Mouse (Mus musculus) thymus, adult 18-20 months (tissue): Measurements from ENCODE around the gene Vtcn1.

Source experiments
- DNase-seq, 2 experiments: peaks; one replicate each; pipeline ENCODE4 v3.0.0; 2022; ENCODE audit warnings: mixed read lengths in 2 of 2

Vtcn1 gene

DNA sequence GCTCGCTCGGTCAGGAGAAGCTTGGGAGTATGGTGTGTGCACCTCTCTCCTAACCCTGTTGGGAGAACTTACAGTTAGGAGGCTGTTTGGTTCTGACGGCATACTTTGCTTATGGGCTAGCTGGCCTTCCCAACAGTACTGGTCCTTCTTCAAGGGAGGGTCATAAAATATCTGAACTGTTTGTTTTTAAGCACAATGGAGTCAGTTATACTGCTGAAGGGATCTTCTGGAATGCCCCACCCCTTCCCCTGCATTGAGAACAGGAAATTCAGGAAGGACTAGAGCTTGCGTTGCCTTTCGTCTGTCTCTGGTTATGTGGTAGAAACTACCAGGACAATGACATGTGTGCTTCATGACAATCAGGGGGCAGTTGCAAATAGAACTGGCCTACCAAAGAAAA is 31.9 kb downstream of the Vtcn1 start:
- no peak for DNase-seq

DNA sequence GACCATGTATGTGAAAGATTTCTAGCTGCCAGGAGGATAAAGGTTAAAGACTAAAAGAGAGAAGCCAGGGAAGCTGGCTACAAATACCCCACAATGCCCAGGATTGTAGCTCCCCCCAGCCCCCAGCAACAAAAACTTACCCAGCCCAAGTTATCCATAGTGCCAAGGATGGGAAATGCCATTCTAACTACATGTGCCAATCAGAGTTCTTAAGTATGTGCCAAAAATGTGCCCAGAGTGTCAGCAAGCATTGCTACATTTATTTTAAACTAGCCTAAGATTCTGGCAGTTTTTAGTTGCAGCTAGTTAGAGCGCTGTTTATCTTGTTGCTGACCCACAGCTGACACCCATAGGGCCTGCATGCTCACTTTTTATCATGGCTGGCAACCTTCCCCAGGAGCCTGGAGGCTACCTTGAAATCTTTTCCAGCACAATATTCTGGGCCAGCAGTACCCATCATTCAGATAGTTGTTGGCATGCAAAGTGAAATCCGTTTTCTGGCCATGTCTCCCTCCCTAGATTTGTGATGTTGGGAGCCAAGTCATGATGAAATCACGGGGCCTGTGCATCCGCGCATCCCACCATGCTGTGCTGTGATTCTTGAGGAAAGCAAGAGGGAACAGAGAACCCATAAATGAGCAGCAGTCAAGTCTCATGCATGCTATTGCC is 33.2 kb downstream of the Vtcn1 start:
- no peak for DNase-seq

DNA sequence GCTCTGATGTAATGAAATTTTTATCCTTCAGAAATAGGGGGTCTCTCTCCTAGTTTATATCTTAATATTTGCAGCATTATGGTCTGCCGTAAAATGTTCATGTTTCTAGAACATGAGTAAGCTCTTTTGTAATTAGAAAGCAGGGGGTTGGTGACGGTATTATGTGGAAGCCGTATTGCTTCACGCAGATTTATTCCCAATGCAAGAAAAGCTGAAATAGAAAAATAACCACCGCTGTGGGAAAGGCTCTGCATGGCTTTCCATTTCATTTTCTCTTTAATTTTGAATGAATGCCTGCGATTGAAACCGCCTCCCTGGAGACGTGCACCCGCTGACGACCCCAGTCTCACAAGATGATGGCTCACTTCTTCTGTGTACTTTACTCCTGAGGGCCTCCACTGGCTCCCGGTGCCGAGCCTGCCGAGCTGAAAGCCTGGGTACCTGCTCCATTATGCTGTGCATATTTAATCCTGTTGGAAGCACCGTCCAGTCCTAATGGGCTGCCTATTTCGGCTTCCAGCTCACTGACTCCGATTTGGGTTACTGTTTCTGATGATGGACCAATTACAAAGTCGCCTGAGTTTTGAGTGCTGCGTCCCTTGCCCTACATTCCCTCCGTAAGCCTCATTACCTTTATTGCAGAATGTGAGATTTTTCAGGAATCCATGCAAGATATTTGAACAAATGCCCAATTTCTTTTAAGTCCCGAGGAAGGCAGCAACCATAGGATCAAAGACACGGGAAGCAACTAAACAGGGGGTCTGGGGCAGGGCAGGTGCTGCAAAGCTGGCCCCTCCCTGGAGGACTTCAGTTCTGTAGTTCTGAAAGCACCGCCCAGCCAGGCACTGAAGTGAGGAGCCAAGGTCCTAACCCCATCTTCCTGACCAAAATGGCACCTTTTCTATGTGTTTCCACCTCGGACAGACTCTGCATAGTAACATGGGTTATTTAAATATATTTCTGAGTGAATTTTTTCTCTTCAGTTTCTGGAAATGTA is 36.3 kb downstream of the Vtcn1 start:
- DNase-seq: no peak

DNA sequence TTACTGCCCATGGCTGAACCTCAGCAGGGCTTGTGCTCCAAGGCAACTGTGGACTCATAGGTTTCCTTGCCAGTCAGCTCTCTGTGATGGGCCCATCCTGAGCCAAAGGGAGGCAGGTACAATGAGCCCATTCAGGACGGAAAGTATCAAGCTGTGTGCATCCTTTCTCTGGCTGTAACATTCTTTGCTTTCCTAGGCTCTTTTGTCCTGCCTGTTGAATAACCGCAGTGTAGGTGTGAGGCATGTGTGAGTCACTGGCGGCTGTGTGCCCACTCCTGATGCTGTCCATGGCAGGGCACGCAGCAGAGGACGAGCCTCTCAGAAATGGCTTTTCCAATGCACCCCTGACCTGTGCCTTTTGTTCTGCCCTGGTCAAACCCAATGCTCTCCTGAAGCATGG is 41.7 kb downstream of the Vtcn1 start:
- no peak for DNase-seq

DNA sequence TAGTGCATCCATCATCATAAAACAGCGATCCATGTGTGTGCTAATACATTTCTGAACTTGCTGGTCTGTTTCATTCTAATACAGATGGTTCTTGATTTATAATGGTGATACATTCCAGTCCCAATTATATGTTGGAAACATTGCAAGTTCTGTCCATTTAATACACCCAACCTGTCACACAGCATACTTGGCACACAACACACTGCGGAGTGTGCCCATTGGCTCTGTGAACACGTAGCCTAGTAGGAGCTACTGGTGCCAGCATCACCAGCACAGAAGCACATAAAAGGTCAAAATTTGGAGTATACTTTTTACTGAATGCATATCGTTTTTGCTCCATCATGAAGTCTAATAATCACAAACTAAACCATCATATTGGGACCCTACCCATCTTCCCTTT is 51.8 kb downstream of the Vtcn1 start:
- DNase-seq: no peak

DNA sequence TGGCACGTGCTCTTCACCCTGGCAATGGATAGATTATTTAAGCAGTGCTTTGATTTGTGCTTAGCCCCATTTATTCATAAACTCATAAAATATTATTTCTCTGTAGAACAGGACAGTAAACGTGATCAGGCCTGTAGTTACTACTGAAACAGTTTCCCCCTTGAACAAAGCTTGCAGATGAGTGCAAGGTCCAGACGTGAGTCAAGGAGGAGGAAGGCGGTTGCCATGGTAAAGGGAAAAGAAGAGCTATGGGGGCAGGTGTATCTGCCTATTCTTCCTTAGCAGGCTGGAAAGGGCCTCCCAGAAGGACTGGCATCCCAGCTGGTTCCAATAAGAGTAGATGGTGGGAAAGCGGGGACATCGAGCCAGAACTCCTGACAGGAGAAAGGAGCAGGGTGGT is 56.1 kb downstream of the Vtcn1 start:
- no peak for DNase-seq

DNA sequence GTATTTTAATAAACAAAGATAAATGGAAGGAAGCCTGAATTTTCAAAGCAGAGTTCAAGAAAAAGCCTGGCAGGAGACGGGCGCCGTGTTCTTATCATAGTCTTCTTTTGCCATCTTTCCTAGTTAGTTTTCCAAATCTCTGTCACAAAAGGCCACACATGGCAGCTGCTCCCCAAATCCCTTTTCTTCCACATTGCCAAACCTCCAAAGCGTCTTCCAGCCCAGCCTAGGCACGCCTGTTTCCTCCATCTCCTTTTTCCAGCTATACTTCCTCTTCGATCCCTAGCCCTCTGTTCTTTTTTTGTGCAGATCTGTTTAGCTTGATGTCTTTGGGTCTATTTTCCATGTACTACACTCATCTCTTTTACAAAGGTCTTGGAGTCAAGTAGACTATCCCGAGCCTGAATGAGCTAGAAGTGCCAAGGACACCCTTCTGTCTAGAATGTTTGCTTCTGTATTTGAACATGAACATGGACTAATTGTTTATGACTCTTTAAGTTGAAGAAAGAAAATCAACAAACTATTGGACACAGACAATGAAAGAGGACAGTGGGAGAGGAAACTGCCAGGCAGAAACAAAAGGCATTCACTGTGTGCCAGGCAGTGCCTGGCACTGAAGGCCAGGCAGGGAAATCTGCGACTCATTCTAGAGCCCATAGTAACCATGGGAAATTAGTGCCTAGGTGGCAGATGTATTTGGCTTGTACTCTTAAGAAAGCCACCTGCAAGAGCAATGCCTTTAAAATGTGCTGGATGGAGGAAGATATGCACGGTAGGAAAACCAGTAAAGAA is 56.8 kb downstream of the Vtcn1 start:
- no peak for DNase-seq

DNA sequence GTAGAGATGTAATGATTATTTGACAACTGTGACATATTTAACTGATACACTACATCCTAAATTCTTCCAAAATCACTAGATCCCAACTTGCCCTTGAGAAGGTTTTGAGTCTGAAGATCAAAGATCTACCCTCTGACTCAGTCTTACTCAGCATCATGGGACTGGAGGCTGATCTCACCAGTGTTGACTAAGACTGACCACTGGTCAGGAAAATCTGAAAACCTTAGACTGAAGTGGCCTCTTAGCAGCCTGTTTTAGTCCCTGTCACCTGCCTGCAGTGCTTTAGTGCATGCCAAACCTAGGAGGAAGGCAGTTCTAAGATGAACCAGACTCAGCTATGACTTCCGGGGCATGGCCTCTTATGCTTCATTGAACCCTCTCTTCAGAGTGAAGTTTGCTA is 64.0 kb downstream of the Vtcn1 start:
- DNase-seq: no peak

DNA sequence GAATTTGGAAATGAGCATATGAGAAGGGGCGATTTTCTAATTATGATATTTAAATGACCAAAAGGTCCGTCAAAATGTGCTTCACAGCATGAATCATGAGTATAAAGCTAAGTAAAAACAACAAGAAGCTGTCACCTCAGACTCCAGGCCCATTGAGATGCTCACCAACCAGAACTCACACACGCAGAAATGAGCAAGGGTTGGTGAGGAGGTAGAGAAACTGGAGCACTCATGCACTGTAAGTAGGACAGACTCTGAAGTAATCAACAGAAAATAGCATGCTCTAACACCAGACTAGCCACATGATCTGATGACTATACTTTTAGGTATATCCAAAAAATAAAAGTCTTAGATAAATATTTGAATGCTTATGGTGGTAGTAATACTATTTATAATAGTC is 65.1 kb downstream of the Vtcn1 start:
- no peak for DNase-seq

DNA sequence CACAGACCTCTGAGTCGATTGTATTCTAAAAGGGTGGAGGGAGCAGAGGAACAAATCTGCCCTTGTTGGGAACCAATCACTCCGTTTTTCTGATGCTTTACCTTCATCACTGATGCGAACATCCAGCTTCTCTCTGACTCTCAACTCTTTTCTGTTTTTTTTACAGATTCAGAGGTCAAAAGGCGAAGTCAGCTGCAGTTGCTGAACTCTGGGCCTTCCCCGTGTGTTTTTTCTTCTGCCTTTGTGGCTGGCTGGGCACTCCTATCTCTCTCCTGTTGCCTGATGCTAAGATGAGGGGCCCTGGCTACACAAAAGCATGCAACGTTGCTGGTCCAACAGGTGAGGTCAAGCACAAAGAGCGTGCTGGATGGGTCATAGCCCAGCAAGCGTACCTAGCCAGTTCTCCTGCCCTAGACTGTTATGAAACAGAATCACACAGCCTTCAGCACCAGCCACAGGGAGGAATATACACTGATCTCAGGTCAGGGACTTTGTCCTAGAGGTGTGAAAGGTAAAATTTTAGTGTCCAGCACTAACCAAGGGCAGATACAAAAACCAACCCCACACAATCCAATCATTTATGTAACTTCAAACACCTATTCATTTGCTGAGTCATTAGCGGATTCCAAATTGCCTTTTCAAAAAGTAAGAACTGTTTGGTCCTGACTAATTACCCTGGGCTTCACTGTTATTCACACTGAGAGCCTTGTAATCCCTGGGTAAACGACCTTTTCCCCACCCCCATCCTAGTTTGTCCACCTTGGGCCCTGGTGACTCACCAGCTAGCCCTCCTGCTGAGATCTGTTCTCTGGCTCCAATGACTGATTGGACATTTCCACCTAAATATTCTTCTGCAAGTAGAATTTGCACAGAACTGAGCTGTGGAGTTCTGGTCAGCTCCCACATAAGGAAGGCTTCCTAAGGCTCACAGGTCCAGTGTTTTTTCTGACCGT is 67.4 kb downstream of the Vtcn1 start:
- DNase-seq: no peak

DNA sequence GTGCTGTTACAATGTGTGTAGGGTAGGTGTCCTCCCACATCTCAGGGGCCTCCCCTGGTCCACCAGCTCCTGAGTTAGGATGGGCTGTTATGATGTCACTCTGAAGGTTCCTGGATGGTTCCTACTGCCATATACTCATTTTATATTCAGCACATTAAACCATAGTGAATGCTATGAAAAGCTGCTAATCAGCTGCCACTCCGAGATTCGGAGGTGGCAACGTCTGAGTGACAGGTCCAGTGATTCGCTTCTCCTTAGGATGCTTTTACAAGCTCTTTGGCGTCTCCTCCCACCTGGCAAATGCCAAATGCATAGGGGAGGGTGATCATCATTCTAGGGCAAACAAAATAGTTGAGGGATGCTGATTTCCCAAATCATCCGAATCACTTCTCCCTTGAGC is 70.2 kb downstream of the Vtcn1 start:
- DNase-seq: no peak

DNA sequence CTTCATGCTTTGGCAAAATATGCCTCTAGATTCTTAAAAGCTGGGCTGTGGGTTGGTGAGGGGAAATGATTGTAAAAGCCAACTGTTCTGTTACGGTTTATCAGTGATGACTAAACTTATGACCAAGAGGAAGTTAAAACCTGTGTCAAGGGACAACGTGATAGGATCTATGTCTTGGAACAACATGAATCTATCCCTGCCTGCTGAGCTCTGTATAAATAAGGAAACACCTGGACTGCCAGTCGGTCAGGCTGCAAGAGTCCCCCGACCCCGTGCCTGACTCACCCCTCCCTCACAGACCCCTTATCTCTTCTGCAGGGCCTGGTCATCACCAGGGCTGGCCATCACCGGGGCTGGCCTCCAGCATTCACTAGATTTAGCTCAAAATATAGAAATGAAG is 80.9 kb downstream of the Vtcn1 start:
- DNase-seq: no peak

DNA sequence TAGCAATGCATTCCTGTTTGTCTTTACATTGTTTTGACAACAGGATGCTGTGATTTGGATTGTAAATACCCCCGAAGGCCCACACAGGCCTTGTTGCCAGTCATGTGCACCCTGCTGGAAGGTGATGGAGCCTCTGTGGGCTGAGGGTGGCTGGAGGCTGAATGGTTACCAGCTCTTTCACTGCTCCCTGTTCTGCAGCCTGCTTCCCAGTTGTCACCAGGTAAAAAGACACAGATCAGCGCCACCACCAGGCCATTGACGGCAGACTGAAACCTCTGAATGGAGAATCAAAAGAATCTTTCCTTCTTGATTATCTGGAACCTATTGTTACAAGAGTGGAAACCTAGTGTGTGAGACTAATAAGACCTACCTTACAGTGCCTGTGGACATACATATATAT is 81.7 kb downstream of the Vtcn1 start:
- DNase-seq: no peak

DNA sequence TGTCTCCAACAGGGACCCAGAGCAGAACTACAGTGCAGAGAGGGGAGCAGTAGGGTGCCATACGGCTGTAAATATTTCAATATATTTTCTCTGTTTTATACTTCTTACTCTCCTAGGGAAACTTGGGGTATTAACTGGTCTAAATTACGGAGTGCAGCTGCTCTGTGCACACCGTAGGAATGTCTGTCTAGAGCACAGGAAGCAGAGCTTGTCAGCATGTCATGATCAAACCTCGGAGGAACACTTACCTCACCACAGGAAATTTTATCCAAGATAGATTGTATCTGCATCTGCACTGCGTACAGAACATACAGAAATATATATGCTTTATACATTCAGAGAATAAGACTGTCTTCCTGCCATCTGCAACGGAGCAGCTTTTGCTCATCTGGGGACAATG is 83.3 kb downstream of the Vtcn1 start:
- no peak for DNase-seq

DNA sequence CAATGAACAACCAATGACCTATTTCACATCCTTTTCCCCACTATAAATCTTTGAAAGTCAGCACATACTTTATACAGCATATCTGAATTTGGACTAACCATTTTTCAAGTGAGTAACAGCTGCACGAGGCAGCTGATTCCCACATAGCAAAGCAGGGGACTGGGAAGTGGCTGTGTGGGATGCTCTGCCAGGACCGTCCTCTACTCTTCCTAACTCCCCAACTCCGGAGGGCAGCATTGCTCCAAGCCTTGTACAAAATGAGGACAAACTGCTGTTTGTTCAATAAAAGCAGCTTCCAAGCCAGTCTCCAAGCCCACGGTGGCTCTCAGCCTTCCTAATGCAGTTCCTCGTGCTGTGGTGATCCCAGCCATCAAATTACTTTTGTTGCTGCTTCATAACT is 85.4 kb downstream of the Vtcn1 start:
- no peak for DNase-seq

DNA sequence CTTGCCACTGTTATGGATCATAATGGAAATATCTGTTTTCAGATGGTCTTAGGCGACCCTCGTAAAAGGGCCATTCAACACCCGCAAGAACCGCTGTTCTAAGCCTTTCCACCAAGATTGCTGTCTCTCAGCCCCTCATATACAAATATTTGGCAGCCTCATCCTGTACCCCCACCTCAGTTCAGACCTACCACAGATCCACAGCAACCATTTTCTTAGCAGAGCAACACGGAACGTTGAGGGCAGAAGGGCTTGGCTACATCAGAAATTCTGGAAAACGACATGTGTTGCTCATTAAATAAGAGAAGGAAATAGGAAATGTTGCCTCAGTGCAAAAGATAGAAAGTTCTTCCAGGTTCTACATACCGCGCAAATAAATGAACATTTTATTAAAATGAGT is 85.8 kb downstream of the Vtcn1 start:
- DNase-seq: no peak

DNA sequence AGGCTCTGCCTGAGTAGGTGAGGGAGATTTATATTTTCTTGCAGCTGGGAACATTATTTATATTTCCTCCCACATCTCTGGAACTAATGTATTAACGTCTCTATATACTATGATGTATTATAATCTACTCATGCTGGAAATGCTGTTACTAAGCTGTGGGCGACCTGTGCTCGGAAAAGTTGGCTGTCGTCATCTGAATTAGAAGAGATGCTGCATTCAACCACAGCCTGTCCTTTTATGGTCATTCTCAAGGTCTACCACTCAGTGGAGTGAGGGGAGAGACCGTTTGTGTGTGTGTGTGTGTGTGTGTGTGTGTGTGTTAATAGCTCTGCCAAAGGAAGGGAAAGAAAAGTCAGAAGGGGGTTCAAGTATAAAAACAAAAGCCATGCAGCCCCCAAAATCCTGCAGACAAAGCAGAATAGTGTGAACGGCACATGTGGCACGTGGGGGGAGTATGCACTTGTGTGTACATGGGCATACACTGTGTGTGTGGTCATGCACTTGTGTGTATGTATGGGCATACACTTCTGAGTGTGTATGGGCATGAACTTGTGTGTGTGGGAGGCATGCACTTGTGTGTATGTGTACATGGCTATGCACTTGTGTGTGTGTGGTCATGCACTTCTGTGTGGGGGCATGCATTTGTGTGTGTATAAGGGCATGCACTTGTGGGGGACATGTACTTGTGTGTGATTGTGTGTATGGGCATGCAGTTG is 86.4 kb downstream of the Vtcn1 start:
- DNase-seq: no peak

DNA sequence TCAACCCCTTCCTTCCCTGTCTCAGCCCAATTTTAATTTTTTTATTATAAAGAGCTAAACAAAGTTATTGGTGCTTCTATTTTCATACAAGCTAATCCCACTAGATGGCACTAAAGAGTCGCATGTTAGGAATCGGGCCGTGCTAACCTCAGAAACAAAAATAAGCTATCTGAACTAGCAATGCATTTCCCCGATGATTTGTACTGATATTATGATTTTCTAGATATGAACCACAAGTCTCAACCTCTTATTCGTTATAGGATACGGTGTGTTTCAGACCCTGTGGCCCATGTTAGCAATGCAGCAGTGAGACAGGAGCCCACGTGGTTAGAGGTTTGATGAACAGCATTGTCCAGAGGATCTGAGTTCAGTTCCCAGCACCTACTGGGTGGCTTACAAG is 91.6 kb downstream of the Vtcn1 start:
- DNase-seq: no peak

DNA sequence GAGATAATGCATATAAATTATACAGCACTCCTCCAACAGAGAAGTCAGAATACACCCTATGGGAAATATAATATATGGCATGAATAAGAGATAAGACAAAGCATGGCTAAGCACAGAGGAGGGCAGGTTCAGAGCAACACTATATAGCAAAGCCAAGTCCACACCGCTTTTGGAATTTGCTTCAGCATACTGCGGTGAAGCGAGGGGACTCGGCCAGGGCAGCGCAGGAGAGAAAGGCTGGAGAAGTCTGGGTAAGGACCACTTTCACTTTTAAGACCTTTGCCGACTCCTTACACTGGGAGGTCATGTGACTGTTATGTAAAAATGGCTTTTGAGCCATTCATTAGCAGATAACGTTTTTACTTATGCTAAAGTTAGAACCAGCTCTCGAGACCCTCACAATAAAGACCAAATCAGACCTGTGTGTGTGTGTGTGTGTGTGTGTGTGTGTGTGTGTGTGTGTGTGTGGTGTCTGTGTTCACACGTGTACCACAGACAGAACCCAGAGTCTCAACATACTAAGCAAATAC is 95.4 kb downstream of the Vtcn1 start:
- no peak for DNase-seq

DNA sequence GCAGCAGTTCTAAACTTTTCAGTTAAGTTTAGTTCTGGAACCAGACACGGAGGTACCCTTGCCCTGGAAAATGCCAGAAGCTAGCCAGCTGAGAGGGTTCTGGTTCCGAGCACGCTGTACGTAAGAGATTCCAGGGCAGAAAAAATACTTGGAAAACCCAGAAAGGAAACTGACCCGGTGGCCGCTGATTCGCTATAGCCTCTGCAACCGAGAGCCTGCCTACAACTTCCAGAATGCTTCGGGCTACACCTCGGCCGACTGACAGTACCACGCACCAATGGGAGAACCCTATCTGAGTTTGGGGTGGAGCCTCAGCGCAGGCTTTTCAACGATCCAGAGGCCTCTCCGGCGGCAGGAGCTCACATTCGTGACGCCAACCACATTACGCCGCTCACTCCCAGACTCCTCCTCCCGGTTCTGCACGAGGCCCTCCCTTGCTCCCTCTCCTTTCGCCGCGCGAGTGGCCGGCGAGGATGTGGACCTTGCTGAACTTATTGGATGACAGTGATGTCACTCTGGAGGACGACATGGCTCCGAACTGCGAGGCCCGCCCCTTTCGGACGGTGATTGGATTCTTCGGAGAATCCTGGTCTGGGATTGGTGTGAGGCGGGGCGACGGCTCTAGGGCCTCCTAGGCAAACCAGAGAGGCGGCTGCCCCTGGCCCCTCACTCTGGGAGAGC is 96.7 kb downstream of the Vtcn1 start, which contains the start of gene Trim45:
Gene Trim45, plus strand, starts transcription at position 378 of the 681 bp plus-strand sequence.
- DNase-seq: peak; percentile 96 to 98
